Comparison of ENCODE assay signal across 9 mouse cellular contexts in genomic region chr12:102579041-102579440, GRCm38 (mm10). TPM values are rescaled to one million over a fixed set of nuclear protein-coding genes. Genes with fewer than 3 reads are reported as not detected.
DNase-seq lines count a peak whose midpoint lies in the region; ATAC-seq and TF ChIP-seq lines count a peak whose summit lies in the region.
"Had no signal": no experiment of that assay in that cellular context is flagged by ENCODE, and none has a peak within 500 bp of the region (broad histone marks: within the 10 kb centered on the region; RNA-seq: fewer than 3 reads in every experiment).

No protein-coding gene starts in this region.

- no peak overlapping the region for H3K27ac ChIP-seq in embryonic facial prominence, embryonic 11.5 days (replicated peaks; ENCODE audit: low read depth, low read length)
- no peak overlapping the region for H3K27ac ChIP-seq in lung, embryonic 14.5 days (ENCODE audit: low read depth)

- H3K27me3 ChIP-seq in embryonic facial prominence, embryonic 11.5 days (ENCODE audit: control insufficient read depth, insufficient read depth, low read length): no peaks in the 10 kb centered on the region
- H3K27me3 ChIP-seq in lung, embryonic 14.5 days (ENCODE audit: insufficient read depth, low read length): no peaks in the 10 kb centered on the region

- H3K36me3 ChIP-seq in embryonic facial prominence, embryonic 11.5 days (replicated peaks; ENCODE audit: control insufficient read depth, insufficient read depth, low read depth, low read length): no peaks in the 10 kb centered on the region
- H3K36me3 ChIP-seq in lung, embryonic 14.5 days (ENCODE audit: insufficient read depth): no peaks in the 10 kb centered on the region

- 65% methylated on average over 6 of the region's 6 CpGs for WGBS in embryonic facial prominence, embryonic 11.5 days
- WGBS in lung, embryonic 14.5 days: 52% methylated on average over 6 of the region's 6 CpGs

- peak; percentile 34; the same call in 1 of the 2 replicates for ATAC-seq in embryonic facial prominence, embryonic 11.5 days (replicated peaks; ENCODE audit: insufficient number of reproducible peaks, low FRiP score, low TSS enrichment, low read depth)
- ATAC-seq in lung, embryonic 14.5 days (ENCODE audit: insufficient read depth): 0 out of 2 replicates have a peak, but pooled peaks have one; percentile 52

- H3K9ac ChIP-seq in embryonic facial prominence, embryonic 11.5 days (replicated peaks; ENCODE audit: low read length): no peak overlapping the region
- H3K9ac ChIP-seq in lung, embryonic 14.5 days: no peak overlapping the region

- peak; percentile 83 for TF ChIP-seq CTCF in lung, embryonic 14.5 days (IDR thresholded peaks at IDR 0.05; ENCODE audit: low read depth)

- peak; percentile 66 for DNase-seq in 416B (ENCODE audit: low read depth)
- DNase-seq in adrenal gland, postnatal 14 days: peak; percentile 89
- DNase-seq in embryonic facial prominence, embryonic 11.5 days (ENCODE audit: low spot score): peak; percentile 77
- peak; percentile 78 to 88 for DNase-seq in heart, postnatal 10 days
- DNase-seq in kidney, postnatal 36 days: peak; percentile 72 to 94
- DNase-seq in lung, embryonic 14.5 days: peak; percentile 84
- DNase-seq in ovary, adult 18-20 months (ENCODE audit: low spot score): peak; percentile 26
- DNase-seq in thymus, adult 18-20 months: peak; percentile 27 to 36

- no peaks in the 10 kb centered on the region for H3K4me1 ChIP-seq in embryonic facial prominence, embryonic 11.5 days (ENCODE audit: control insufficient read depth, insufficient read depth, low read length)
- no peaks in the 10 kb centered on the region for H3K4me1 ChIP-seq in lung, embryonic 14.5 days (ENCODE audit: insufficient read depth)

- H3K4me2 ChIP-seq in embryonic facial prominence, embryonic 11.5 days (ENCODE audit: low read depth, low read length): no peak overlapping the region
- no peak overlapping the region for H3K4me2 ChIP-seq in lung, embryonic 14.5 days

- H3K9me3 ChIP-seq in embryonic facial prominence, embryonic 11.5 days (replicated peaks; ENCODE audit: control insufficient read depth, low read length): no peaks in the 10 kb centered on the region
- no peaks in the 10 kb centered on the region for H3K9me3 ChIP-seq in lung, embryonic 14.5 days (ENCODE audit: low read depth, low read length)

- intact Hi-C loops in heart, postnatal 10 days (cut with DNase I): loop anchor here (1.0 to 10.0 kb wide), 3 partner anchors 129 to 486 kb away; no protein-coding TSS in a partner anchor

- H3K4me3 ChIP-seq in embryonic facial prominence, embryonic 11.5 days (ENCODE audit: low read depth, low read length): no peak overlapping the region
- H3K4me3 ChIP-seq in lung, embryonic 14.5 days (ENCODE audit: low read depth, low read length): no peak overlapping the region
- H3K4me3 ChIP-seq: myocyte had no signal

RNA-seq across cellular contexts. Expression of gene Chga, which starts 24.3 kb away (rescaled TPM):
- total RNA-seq in adrenal gland, postnatal 14 days (2021): 1,531 and 1,561 TPM in 2 replicates
- 6.2 and 6.5 TPM in 2 replicates for polyA plus RNA-seq in embryonic facial prominence, embryonic 11.5 days (2014; fragmentation: Nextera tagmentation; extraction: Ambion mirVana)
- not detected for total RNA-seq in heart, postnatal 10 days (2021)
- polyA plus RNA-seq in lung, embryonic 14.5 days (2014; fragmentation: Nextera tagmentation; extraction: Ambion mirVana): 0.23 and 0.43 TPM in 2 replicates
- polyA plus RNA-seq: myocyte had no signal

Comparison
In these comparisons a context has a peak if more than half of its experiments do, and no peak if none do; other contexts are left out.
1. DNase-seq: peak in every context shown above with its lines; median percentile 89 in adrenal gland, postnatal 14 days; 84 in lung, embryonic 14.5 days; 83 in heart, postnatal 10 days; 83 in kidney, postnatal 36 days; 77 in embryonic facial prominence, embryonic 11.5 days; 66 in 416B; 32 in thymus, adult 18-20 months; 26 in ovary, adult 18-20 months.
2. RNA of gene Chga, which starts 24.3 kb away (total RNA-seq): 1,531 to 1,561 TPM in adrenal gland, postnatal 14 days; not detected in heart, postnatal 10 days; every median in the first group is over 1,000 times any median in the second.